Mouse (Mus musculus): ENCODE measurements around the gene Sprtn. TPM values are rescaled to one million over a fixed set of nuclear protein-coding genes. Genes with fewer than 3 reads are reported as not detected.

Sprtn gene
- polyA plus RNA-seq (2015; fragmentation: Nextera tagmentation; extraction: Ambion mirVana) = 10.4 and 10.7 TPM in 2 replicates

- no peaks in the 10 kb centered on the region for H3K27me3 ChIP-seq (replicated peaks)
- peak within 1 kb of the TSS; percentile 83 for H3K9ac ChIP-seq
- H3K4me3 ChIP-seq = peak within 1 kb of the TSS; percentile 95
- peak within 1 kb of the TSS; percentile 86 for H3K27ac ChIP-seq
- peaks cover 48% of the 10 kb centered on the region for H3K4me1 ChIP-seq
- no peaks in the 10 kb centered on the region for H3K9me3 ChIP-seq
- H3K4me2 ChIP-seq = peak within 1 kb of the TSS; percentile 94
- under 1% methylated on average over 113 of the region's 114 CpGs for WGBS
- peaks cover 33% of the 10 kb centered on the region for H3K36me3 ChIP-seq (replicated peaks)
- ATAC-seq (replicated peaks) = peak; percentile 92
Measured at GRCm38 (mm10) chr8:124897386-124898250, at the start of gene Sprtn, which contains the start of gene Exoc8. Gene Sprtn (plus strand): TSS chr8:124897886. Gene Exoc8 (minus strand): TSS chr8:124897705.

GRCm38 (mm10) chr8:124853511-124853910 is 44.2 kb upstream of the Sprtn start:
- ATAC-seq (replicated peaks) = no peak
- no peaks in the 10 kb centered on the region for H3K4me1 ChIP-seq
- H3K9me3 ChIP-seq = peaks cover 8% of the 10 kb centered on the region; the same call in 1 of the 2 replicates
- no peak overlapping the region for H3K4me2 ChIP-seq
- peaks cover 36% of the 10 kb centered on the region; the same call in 1 of the 2 replicates for H3K36me3 ChIP-seq (replicated peaks)
- 98% methylated on average over 1 of the region's 1 CpGs for WGBS
- no peaks in the 10 kb centered on the region for H3K27me3 ChIP-seq (replicated peaks)
- H3K4me3 ChIP-seq = no peak overlapping the region
- H3K27ac ChIP-seq = no peak overlapping the region
- H3K9ac ChIP-seq = no peak overlapping the region

GRCm38 (mm10) chr8:124859466-124859865 is 38.2 kb upstream of the Sprtn start:
- Histone ChIP-seq H3K27ac (no peak overlapping the region), H3K9ac (no peak overlapping the region; the same call in 1 of the 2 replicates), H3K4me1 (peaks cover 20% of the 10 kb centered on the region), H3K36me3 (replicated peaks) (peaks cover 35% of the 10 kb centered on the region; the same call in 1 of the 2 replicates), H3K27me3 (replicated peaks) (no peaks in the 10 kb centered on the region), H3K9me3 (no peaks in the 10 kb centered on the region), H3K4me3 (no peak overlapping the region), H3K4me2 (no peak overlapping the region)
- no peak for ATAC-seq (replicated peaks)

- 91% methylated on average over 3 of the region's 3 CpGs for WGBS
Measured at GRCm38 (mm10) chr8:124860188-124860587, 37.5 kb upstream of the Sprtn start.

GRCm38 (mm10) chr8:124862321-124863162 is 35.1 kb upstream of the Sprtn start, which contains the start of the genes Gnpat and 2810004N23Rik:
Gene Gnpat (plus strand): TSS chr8:124863033.
Gene 2810004N23Rik (minus strand): TSS chr8:124863120.
- Histone ChIP-seq H3K36me3 (replicated peaks) (peaks cover 18% of the 10 kb centered on the region; the same call in 1 of the 2 replicates), H3K9ac (peak within 1 kb of the TSS; percentile 99), H3K4me1 (peaks cover 22% of the 10 kb centered on the region), H3K27ac (peak within 1 kb of the TSS; percentile 95), H3K27me3 (replicated peaks) (no peaks in the 10 kb centered on the region), H3K4me3 (peak within 1 kb of the TSS; percentile 99), H3K4me2 (peak within 1 kb of the TSS; percentile 91), H3K9me3 (no peaks in the 10 kb centered on the region)
- WGBS = 2% methylated on average over 55 of the region's 55 CpGs
- peak; percentile 99 for ATAC-seq (replicated peaks)

More at GRCm38 (mm10) chr8:124860188-124860587, 37.5 kb upstream of the Sprtn start:
- no peak overlapping the region for H3K9ac ChIP-seq
- no peaks in the 10 kb centered on the region for H3K9me3 ChIP-seq
- H3K36me3 ChIP-seq (replicated peaks) = peaks cover 30% of the 10 kb centered on the region; the same call in 1 of the 2 replicates
- H3K27ac ChIP-seq = no peak overlapping the region
- ATAC-seq (replicated peaks) = no peak
- peaks cover 22% of the 10 kb centered on the region for H3K4me1 ChIP-seq
- no peak overlapping the region for H3K4me3 ChIP-seq
- H3K4me2 ChIP-seq = no peak overlapping the region
- H3K27me3 ChIP-seq (replicated peaks) = no peaks in the 10 kb centered on the region

- peak; percentile 88 for ATAC-seq (replicated peaks)
- Histone ChIP-seq H3K4me1 (peaks cover 22% of the 10 kb centered on the region), H3K36me3 (replicated peaks) (peaks cover 15% of the 10 kb centered on the region; the same call in 1 of the 2 replicates), H3K27me3 (replicated peaks) (no peaks in the 10 kb centered on the region), H3K9ac (peak overlapping the region; percentile 99), H3K4me2 (peak overlapping the region; percentile 91), H3K27ac (peak overlapping the region; percentile 95), H3K9me3 (no peaks in the 10 kb centered on the region), H3K4me3 (peak overlapping the region; percentile 99)
- WGBS = under 1% methylated on average over 33 of the region's 33 CpGs
Measured at GRCm38 (mm10) chr8:124863163-124863677, 34.5 kb upstream of the Sprtn start.

- Histone ChIP-seq H3K4me2 (peak overlapping the region; percentile 91), H3K27me3 (replicated peaks) (no peaks in the 10 kb centered on the region), H3K4me1 (peaks cover 22% of the 10 kb centered on the region), H3K27ac (peak overlapping the region; percentile 95; the same call in 1 of the 2 replicates), H3K36me3 (replicated peaks) (0 out of 2 replicates have a peak, but pooled peaks cover 12% of the 10 kb centered on the region), H3K9ac (peak overlapping the region; percentile 99; the same call in 1 of the 2 replicates), H3K4me3 (peak overlapping the region; percentile 99), H3K9me3 (no peaks in the 10 kb centered on the region)
- WGBS = 23% methylated on average over 8 of the region's 8 CpGs
- ATAC-seq (replicated peaks) = no peak
Measured at GRCm38 (mm10) chr8:124863729-124864128, 34.0 kb upstream of the Sprtn start.

- no peak overlapping the region for H3K4me2 ChIP-seq
- ATAC-seq (replicated peaks) = no peak
- H3K36me3 ChIP-seq (replicated peaks) = peaks cover 3% of the 10 kb centered on the region; the same call in 1 of the 2 replicates
- WGBS = 92% methylated on average over 3 of the region's 3 CpGs
- H3K27ac ChIP-seq = no peak overlapping the region
- no peaks in the 10 kb centered on the region for H3K9me3 ChIP-seq
- H3K9ac ChIP-seq = no peak overlapping the region
- no peaks in the 10 kb centered on the region for H3K27me3 ChIP-seq (replicated peaks)
- H3K4me3 ChIP-seq = no peak overlapping the region
- H3K4me1 ChIP-seq = peaks cover 20% of the 10 kb centered on the region
Measured at GRCm38 (mm10) chr8:124866669-124867068, 31.0 kb upstream of the Sprtn start.

GRCm38 (mm10) chr8:124867126-124867525 is 30.6 kb upstream of the Sprtn start:
- ATAC-seq (replicated peaks) = no peak
- H3K9ac ChIP-seq = no peak overlapping the region
- peaks cover 15% of the 10 kb centered on the region for H3K4me1 ChIP-seq
- no peaks in the 10 kb centered on the region for H3K9me3 ChIP-seq
- peaks cover 7% of the 10 kb centered on the region; the same call in 1 of the 2 replicates for H3K36me3 ChIP-seq (replicated peaks)
- no peak overlapping the region for H3K4me3 ChIP-seq
- H3K27ac ChIP-seq = no peak overlapping the region
- no peak overlapping the region for H3K4me2 ChIP-seq
- no peaks in the 10 kb centered on the region for H3K27me3 ChIP-seq (replicated peaks)
- 93% methylated on average over 2 of the region's 2 CpGs for WGBS

GRCm38 (mm10) chr8:124869708-124870107 is 28.0 kb upstream of the Sprtn start:
- no peaks in the 10 kb centered on the region for H3K27me3 ChIP-seq (replicated peaks)
- H3K4me1 ChIP-seq = no peaks in the 10 kb centered on the region
- no peak overlapping the region for H3K9ac ChIP-seq
- ATAC-seq (replicated peaks) = no peak
- peaks cover 22% of the 10 kb centered on the region for H3K36me3 ChIP-seq (replicated peaks)
- no peak overlapping the region for H3K4me3 ChIP-seq
- no peaks in the 10 kb centered on the region for H3K9me3 ChIP-seq
- 90% methylated on average over 6 of the region's 6 CpGs for WGBS
- no peak overlapping the region for H3K4me2 ChIP-seq
- no peak overlapping the region for H3K27ac ChIP-seq

- no peaks in the 10 kb centered on the region for H3K4me1 ChIP-seq
- ATAC-seq (replicated peaks) = no peak
- H3K9ac ChIP-seq = no peak overlapping the region
- H3K36me3 ChIP-seq (replicated peaks) = peaks cover 28% of the 10 kb centered on the region
- no peak overlapping the region for H3K4me2 ChIP-seq
- H3K4me3 ChIP-seq = no peak overlapping the region
- H3K27ac ChIP-seq = no peak overlapping the region
- no peaks in the 10 kb centered on the region for H3K27me3 ChIP-seq (replicated peaks)
- whole genome bisulfite sequencing = 93% methylated on average over 7 of the region's 7 CpGs
- H3K9me3 ChIP-seq = no peaks in the 10 kb centered on the region
Measured at GRCm38 (mm10) chr8:124871474-124871873, 26.2 kb upstream of the Sprtn start.
